Mouse (Mus musculus): ENCODE results near the gene Il10.
"Not testable (repeated sequence)": the region's sequence is repeated elsewhere in the genome, so short reads cannot be mapped to it uniquely, and the experiment has no call there.

Gene Il10

DNA sequence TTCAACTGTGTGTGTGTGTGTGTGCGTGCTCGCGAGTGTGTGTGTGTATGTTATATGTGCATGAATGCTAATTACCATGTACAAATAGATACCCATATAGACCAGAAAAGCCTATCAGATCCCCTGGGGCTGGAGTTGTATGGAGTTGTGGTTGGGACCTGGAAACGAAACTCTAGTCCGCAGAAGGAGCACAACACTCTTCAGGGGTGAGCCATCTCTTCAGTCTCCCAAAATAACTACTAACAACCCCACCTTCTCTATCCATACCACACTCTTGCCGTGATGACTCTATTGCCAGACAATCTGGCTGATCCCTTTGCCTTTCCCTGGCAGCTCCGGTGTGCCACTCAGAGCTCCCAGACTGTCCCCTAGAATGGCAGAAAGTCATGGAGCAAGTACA, 3.8 kb upstream of the Il10 start:
- no peak for DNase-seq (ENCODE audit: extremely low spot score, low spot score)

DNA sequence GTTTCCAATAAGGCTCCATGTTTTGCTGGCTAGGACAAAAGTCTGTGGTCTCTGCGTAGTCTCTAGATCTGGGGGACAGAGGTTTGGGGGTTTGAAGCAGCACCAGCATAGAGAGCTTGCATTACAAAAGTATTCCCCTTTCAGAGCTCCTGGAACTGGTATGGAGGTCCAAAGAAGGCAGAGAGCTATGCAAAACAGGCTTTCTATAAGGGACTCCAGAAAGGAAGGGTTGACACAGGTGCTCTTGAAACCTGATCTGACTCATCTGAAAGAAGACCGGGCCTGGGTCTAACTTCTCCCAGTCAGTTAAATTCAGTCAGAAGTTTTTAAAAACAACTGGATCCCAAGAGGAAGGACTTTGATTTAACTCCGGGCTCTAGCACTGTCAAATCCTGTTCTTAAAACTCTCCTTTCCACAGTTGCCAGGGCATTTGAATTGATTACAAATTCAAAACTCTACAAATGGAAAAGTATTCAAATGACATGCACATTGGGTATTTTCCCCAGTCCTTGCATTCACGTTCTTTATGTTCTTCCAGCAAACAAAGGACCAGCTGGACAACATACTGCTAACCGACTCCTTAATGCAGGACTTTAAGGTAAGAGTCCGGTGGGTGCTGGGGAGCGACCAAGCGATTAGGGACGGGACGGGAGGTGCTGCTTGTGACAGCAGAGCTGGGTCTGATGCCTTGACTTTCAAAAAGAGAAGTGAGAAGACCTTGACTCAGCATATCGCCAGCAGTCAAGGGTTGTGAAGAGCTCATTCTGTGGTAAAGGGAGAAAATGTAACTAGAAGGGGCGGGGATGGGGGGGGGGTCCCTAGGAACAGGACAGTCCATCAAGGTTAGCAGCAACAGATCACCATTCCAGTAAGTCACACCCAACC, 1.0 kb downstream of the Il10 start:
- DNase-seq (ENCODE audit: extremely low spot score, low spot score), result no peak

DNA sequence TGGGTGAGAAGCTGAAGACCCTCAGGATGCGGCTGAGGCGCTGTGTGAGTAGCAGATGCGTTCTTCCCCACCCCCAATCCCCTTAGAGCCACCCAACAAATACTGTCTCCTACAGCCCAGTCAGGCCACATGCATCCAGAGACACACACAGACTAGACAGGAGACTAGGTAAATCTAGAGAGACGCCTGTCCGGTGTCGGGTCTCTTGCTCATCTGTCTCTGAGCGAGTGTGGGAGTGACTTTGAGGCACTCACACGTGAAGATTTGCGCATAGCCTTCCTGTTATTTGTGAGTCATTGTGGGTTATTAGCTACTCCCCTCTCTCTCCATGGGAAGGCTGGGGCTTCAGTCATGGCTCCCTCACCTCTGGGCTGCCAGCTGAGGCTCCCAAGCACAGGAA, 1.8 kb downstream of the Il10 start:
- no peak for DNase-seq (ENCODE audit: extremely low spot score, low spot score)

DNA sequence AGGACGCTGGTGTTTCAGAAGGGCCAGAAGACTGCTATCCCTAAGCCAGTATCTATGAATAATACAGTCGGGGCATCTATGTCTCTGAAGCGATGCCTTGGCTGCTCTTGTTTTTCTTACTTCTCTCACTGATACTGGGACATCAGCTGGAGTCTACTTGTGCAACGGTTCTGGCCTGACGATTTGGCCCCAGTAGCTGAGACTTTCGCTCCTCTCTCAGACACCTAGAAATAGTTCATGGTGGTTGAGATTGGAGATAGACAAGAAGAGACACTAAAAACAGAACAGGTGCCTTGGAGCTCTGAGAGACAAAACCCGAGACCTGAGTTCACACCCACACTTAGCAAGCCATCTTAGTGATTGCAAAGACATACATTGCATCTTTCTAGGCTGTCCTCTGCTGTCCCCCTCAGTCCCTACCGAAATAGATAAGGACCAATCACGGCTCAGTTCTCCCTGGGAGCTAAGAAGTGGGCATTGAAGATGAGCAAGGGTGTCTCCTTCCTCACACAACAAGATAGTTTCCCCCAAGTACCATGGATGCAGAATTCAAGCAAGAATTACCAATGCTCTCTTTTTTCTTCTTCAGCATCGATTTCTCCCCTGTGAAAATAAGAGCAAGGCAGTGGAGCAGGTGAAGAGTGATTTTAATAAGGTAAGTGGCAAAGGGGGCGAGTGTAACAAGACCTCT, 2.4 kb downstream of the Il10 start:
- no peak for DNase-seq (ENCODE audit: extremely low spot score, low spot score)

DNA sequence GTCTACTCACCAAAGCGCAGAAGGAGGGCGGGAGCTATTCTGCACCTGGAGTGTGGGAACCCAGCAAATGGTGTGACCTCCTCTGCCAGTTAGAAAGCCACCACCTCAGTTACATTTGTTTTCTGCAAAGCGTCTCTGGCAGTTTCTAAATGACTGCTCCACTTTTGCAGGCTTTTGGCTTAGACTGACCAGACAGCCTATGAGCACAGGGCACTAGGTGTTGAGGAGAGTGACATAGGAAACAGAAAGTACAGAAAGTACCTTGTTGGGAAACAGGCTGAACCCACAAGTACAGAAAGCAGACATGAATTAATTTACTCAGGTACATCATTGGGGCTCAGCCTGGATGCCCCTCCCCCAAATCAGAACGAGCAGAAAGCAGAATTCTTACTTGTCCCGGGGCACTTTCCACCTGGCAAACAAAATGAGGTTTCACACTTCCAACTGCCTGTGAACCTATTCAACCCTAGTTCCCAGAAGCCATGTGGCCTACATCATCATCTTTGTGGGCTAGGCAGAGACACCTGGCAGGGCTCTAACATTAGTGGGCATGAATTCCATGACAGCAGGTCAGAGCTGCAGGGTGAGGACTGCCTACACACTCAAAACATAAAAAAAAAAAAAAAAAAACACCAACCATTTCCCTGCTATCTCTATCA, 3.1 kb downstream of the Il10 start:
- no peak for DNase-seq (ENCODE audit: extremely low spot score, low spot score)

DNA sequence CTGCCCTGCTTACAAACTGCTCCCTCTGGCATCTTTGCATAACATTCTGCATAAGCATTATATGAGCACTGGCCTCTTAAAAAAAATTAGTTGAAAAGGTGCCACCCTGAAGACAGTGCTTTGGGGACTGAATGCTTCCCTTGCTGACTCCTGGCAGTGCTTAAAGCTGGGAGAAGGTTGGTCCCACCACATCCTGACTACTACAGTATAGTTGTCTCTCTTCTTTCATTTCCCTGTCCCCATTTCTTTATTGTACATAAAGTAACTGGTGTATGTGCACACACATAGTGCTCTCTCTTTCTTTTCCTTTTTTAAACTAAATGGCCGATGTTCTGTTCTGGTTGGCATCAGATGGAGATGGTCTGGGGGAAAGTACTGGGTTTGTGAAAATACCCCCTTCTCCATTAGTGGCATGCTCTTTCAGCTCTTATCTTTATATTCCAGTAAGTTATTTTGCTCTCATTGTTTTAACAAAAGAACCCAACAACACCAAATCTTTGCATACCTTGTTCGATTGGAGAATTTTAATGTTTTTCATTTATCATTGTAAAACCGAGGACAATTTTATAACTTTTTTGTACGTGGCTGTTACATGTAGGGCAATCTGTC, 3.7 kb downstream of the Il10 start:
- not testable (repeated sequence) for DNase-seq (ENCODE audit: extremely low spot score, low spot score)

DNA sequence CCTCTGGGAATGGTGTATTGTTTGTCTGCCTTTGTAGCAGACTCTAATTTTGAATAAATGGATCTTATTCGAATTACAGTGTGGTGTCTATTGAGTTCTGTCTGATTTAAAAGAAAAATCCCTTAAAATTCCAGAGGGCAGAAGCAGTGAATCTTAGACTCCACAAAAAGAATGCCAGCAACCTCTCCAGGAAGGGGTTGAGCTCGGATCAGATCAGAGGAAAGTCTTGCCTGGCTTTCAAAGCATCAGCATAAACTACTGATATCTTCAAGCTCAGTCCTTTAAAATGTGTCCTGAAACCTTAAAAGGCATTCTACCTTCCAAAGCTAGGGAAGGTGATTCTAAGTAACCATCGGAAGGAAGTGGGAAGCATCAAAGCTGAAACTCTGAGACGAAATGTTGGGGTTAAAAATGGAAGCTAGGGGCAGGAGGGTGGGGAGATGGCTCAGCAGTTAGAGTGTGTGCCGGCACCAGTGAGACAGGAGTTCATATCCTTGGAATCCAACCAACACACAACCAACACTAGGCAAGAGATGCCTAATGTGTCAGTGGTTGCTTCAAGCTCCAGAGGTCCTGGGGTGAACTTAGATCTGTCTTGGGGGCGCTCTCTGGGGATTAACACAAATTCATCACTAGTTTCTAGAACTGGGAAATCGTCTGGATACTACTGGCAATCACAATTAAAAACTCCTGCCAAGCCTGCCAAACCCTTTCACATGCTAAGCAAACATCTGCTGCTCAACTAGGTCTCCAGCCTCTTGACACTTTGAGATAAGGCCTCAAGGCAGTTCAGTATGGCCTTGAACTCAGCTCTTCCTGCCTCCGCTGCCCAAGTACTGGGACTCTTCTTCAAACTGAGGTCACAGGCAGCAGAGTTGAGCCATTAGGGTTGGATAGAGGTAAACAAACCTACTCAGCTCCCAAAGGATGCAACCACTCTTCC, 5.5 kb downstream of the Il10 start:
- DNase-seq (ENCODE audit: extremely low spot score, low spot score), result no peak

DNA sequence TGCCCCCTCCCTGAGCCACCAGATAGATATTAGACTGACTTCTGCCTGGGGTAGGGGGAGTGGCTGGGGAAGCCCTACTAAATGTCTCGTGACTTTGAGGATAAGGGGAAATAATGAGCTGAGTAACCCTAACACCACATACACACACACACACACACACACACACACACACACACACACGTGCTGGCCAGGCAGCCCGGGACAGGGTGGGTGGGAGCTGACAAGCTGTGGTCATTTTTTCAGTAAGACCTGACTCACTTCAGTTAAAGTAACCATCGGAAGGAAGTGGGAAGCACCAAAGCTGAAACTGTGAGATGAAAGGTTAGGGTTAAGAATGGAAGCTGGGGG, 6.2 kb downstream of the Il10 start:
- no peak for DNase-seq (ENCODE audit: extremely low spot score, low spot score)

DNA sequence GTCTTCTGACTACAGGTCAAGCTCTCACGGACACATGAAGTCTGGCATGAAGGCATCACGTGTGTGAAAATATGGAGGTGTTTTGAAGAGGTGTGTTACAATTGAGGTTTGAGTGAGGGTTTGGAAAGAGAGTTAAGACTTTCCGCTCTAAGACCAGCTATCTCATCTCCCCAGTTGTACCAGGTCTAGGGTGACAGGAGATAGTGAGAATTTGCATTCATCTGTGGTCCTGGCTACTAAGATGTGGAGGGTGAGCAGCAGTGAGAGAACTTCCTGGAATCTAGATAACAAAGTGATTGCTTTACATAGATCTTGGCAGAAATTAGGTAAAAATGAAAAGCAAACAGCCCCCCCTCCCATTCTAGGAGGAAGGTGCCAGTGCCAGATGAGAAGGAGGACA, 9.6 kb downstream of the Il10 start:
- no peak for DNase-seq (ENCODE audit: extremely low spot score, low spot score)

DNA sequence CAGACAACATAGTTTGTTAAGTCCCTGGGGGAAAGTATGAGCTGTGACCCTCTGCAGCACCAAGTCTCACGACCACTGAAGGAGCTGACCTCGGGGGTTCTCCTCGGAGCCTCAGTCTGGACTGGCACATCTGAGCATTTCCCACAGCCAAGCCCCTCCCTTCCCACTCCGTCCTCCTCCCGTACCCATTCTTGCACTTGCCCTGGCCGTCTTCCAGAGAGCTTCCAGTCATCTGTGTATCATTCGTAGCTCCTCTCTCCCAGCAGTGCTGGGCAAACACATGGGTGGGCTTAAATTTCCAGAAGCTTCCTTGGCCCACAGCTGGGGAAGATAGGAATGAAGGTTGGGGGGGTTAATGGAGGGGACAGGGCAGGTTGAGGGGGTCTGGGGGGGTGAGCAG, 10.6 kb downstream of the Il10 start:
- DNase-seq (ENCODE audit: extremely low spot score, low spot score), result no peak

DNA sequence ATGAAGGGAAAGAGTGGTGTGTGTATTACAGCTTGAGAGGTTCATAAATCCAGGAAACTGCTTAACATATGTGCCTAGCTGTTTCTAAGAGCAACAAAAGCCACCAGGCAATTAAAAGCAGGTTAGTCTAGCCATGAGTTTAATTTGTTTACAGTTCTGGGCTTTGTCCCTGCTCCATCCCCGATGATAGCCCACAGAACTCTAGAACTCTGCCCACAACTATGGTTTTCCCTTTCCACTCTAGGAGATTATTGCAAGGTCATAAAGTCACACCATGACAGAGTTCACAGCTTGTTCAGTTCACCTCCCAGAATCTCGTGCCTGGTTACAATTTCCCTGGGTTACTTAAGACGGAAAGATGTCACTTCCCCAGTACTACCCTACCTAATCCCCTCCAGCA, 11.6 kb downstream of the Il10 start:
- DNase-seq (ENCODE audit: extremely low spot score, low spot score), result no peak

DNA sequence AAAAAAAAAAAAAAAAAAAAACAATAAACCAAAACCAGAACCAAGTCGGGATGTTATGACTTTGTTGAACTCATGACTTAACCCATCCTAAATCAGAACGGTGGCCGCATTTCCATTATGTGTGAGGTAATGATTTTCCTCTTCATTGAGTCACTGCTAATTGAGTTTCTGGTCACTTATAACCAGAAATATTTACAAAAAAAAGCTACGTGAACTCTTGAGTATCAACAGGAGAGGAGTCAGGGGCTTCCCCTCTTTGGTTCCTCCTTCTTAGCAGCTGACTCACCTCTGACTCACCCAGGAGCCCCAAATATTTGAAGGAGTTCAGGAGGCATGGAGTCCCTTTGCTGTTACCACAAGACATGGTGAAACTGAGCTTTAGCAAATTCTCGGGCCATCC, 18.4 kb downstream of the Il10 start:
- no peak for DNase-seq (ENCODE audit: extremely low spot score, low spot score)

DNA sequence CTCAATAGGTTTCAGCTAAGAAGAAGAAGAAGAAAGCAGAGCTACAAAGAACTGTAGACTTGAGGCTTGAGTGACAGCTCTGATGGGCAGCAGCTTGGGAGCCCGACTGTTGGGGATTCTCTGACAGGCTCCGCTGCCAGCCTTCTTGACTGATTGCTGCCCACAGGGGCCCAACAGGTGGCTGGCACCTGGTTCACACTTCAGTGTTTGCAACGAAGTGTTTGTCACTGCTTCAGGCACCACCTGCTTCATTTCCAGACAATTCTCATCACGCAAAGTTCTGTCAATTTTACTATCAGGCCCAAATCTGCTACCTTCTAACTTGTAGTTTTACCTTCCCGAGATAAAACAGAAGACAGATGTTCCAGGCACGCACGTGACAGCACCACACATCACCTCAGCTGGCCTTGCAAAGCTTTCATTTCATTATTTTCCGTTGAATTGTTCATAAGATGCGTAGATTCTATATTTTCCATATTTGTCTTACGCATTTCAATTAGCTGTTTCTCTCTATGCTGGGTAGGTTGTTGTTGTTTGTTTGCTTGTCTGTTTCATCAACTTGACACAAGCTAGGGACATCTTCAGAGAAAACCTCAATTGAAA, 18.9 kb downstream of the Il10 start:
- no peak for DNase-seq (ENCODE audit: extremely low spot score, low spot score)

DNA sequence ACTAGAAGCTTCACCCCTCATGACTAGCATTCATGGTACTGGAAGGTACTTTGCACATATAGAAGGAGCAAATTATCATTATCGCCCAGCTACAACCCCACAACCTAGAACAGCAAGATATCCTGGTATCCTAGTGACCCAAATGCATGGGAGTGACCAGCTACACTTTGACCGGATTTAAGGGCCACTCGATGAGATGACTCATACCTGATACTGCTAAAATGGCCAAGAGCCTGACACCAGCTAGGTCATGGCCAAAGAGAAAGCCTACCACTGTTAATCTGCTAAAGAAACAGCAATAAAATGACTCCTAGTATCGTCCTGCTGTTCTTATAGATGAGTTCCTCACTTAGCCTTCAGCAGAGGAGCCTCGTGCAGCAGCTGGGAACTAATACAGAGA, 19.8 kb downstream of the Il10 start:
- DNase-seq (ENCODE audit: extremely low spot score, low spot score), result no peak

DNA sequence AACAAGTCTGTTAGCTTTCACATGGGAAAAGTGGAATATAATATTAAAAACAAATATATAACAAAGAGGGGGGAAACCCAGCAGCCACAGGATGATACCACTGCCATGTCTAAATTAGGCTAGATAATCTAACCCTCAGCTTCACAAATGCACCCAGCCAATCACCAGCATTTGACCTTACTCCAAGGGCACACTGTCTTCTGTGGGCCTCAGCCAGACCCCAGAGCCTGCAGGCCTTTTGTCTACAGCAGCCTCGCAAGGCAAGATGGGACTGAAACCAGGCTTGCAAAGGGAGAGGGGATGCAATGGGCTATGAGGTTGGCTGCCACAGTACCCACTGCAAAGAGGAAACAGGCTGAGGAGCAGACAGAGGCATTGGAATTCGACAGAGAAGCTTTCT, 22.6 kb downstream of the Il10 start:
- no peak for DNase-seq (ENCODE audit: extremely low spot score, low spot score)

DNA sequence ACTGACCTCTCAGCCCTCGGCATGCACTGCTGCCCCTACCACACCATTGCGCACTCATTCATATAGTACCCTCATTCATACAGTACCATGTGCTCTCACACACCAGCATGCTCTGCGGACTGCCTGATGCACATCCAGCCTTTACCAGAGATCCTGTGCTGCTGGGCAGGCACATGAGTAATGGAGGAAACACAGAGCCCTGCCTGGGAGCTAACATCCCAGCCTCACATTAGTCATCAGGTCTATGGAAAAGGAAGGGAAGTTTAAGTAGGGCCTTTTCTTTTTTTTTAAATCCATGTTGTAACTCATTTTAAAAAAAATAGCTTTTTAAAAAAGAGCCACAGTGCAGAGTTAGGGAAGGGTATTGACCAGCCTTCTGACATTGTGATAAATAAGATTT, 23.1 kb downstream of the Il10 start:
- no peak for DNase-seq (ENCODE audit: extremely low spot score, low spot score)

DNA sequence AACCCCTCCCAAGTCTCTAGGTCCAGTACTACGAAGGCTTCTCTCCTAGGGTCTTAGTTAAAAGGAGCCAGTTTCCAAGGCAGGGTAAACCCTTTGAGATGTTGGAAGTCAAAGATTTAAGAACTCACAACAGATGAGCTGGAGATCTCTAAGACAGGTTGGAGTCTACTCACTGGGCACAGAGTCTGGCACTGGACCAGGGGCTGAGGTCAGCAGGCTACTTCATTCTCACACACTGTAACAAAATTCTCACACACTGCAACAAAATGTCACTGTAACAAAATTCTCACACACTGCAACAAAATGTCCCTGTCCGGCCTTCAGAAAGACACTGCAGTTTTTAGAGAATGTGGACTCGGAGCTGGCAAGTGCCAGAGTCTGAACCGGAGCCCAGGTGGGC, 24.0 kb downstream of the Il10 start:
- DNase-seq (ENCODE audit: extremely low spot score, low spot score), result no peak

DNA sequence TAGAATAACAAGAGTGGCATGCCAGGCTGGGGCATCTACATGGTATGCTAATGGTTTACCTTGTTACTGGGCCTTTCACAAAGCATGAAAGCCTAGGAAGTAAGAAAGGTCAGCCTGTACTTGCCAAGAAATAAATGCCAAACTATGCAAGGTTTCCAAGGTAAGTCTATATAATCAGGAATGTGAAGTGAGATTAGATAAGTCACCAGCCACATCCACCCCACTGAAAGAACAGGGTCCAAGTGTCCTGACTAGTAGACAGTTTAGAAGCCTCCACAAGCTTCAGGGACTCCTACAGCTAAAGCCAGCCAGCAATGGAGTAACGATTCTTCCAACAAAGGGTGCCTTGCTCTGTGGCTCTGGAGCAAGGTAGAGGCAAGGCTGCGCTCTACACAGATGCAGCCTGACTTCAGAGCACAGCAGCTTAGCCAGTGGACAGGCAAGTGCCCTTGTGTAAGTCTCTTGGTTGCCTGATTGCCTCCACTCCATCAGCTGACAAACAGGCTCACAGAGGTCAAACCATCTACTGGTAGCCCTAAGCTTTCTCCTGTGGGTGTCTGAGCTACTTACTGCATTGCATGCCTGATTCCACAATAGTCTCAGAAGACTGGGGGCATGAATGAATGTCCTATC, 26.2 kb downstream of the Il10 start:
- DNase-seq (ENCODE audit: extremely low spot score, low spot score), result no peak

DNA sequence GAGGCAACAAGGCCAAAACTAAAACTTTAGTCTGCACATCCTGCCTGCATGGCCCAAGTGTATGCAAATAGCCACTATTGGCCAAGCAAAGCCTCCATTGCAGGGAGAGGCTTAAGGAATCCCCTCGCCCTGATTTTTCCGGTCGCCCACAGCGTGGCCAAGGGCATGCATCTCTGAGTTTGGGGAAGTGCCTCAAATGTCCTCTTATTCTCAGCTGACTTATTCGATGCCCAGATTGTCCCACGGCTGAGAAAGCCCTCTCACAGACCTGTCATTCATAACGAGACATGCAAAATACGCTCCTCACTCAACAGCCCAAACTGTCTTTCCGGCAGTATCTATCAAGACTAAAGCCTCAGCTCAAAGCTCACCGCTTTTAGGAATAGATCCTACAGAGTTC, 27.0 kb downstream of the Il10 start:
- DNase-seq (ENCODE audit: extremely low spot score, low spot score), result no peak

All from neural tube, embryonic 10.5 days (tissue).